Comparison of ENCODE assay signal across 8 mouse cellular contexts in the genomic region with DNA sequence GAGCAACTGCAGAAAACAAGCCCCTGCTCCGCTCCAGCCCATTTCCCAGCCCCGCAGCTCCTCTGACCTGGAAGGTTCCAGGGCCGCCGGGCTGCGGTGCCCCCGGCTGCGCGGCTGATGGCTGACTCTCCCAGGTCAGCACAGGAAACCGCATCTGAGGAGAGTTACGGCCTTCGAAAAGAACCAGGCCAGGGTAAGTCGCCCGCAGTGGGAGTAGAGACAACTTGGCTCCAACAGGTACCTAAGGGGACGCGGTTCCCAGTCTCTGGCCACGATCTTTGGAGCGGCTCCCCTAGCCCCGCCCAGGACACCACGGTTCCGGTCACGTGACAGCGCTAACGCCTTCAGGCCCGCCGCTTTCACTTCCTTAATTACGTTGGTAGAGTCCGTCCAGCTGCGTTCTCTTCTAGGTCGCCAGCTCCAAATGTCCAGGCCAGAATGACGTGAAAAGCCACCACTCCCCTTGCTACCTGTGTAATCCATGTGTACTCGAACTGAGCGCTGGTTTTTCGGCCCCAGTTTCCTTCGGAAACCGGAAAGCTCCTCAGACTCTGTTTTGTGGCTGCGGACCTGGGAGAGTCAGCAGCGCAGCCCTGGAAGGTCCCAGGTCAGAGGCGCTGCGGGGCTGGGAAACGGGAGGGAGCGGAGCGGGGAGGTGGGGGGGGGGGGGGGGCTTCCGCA. TPM values are rescaled to one million over a fixed set of nuclear protein-coding genes. Genes with fewer than 3 reads are reported as not detected.
DNase-seq lines count a peak whose midpoint lies in the region; ATAC-seq and TF ChIP-seq lines count a peak whose summit lies in the region.
"Not testable (repeated sequence)": the region's sequence is repeated elsewhere in the genome, so short reads cannot be mapped to it uniquely, and the experiment has no call there.

A gene (minus strand): TSS at position 300 of the 681 bp plus-strand sequence.
A gene (plus strand): TSS at position 353 of the 681 bp plus-strand sequence.

- H3K27ac ChIP-seq in heart, embryonic 12.5 days (ENCODE audit: poor library complexity, severe bottlenecking), result peak within 1 kb of the TSS; percentile 90
- H3K27ac ChIP-seq in kidney, embryonic 15.5 days, result peak within 1 kb of the TSS; percentile 89
- not testable (repeated sequence) for H3K27ac ChIP-seq in midbrain, postnatal 0 days (ENCODE audit: low read depth, low read length)

- under 1% methylated on average over 30 of the region's 43 CpGs for WGBS in heart, embryonic 12.5 days
- 1% methylated on average over 30 of the region's 43 CpGs for WGBS in kidney, embryonic 15.5 days
- under 1% methylated on average over 27 of the region's 43 CpGs for WGBS in midbrain, postnatal 0 days

- H3K36me3 ChIP-seq in C2C12 (ENCODE audit: control insufficient read depth, insufficient read depth); midbrain, postnatal 0 days (ENCODE audit: insufficient read depth, low read length): not testable (repeated sequence)
- peaks cover 20% of the 10 kb centered on the region for H3K36me3 ChIP-seq in erythroblast, embryonic 14.5 days (ENCODE audit: control insufficient read depth)
- H3K36me3 ChIP-seq in heart, embryonic 12.5 days, result peaks cover 19% of the 10 kb centered on the region
- peaks cover 11% of the 10 kb centered on the region for H3K36me3 ChIP-seq in kidney, embryonic 15.5 days

- H3K9me3 ChIP-seq in erythroblast, embryonic 14.5 days (ENCODE audit: control insufficient read depth, low read length), result peaks cover 11% of the 10 kb centered on the region
- H3K9me3 ChIP-seq in heart, embryonic 12.5 days (replicated peaks); kidney, embryonic 15.5 days (replicated peaks); midbrain, postnatal 0 days (ENCODE audit: low read length): not testable (repeated sequence)

- H3K4me3 ChIP-seq in C2C12 (ENCODE audit: insufficient read depth, poor library complexity, severe bottlenecking), result peak within 1 kb of the TSS; percentile 48
- H3K4me3 ChIP-seq in erythroblast, embryonic 14.5 days (replicated peaks), result peak within 1 kb of the TSS; percentile 67
- peak within 1 kb of the TSS; percentile 76 for H3K4me3 ChIP-seq in heart, embryonic 12.5 days
- H3K4me3 ChIP-seq in kidney, embryonic 15.5 days (replicated peaks), result peak within 1 kb of the TSS; percentile 59
- H3K4me3 ChIP-seq in midbrain, postnatal 0 days (ENCODE audit: low read depth, low read length), result peak within 1 kb of the TSS; percentile 53

- peak within 1 kb of the TSS; percentile 79 for H3K9ac ChIP-seq in heart, embryonic 12.5 days
- H3K9ac ChIP-seq in kidney, embryonic 15.5 days, result peak within 1 kb of the TSS; percentile 59
- H3K9ac ChIP-seq in midbrain, postnatal 0 days (replicated peaks; ENCODE audit: low read length, poor library complexity, severe bottlenecking), result peak within 1 kb of the TSS; percentile 42

- not testable (repeated sequence) for H3K27me3 ChIP-seq in C2C12 (ENCODE audit: control insufficient read depth, insufficient read depth, insufficient read length); erythroblast, embryonic 14.5 days (ENCODE audit: control insufficient read depth); heart, embryonic 12.5 days (replicated peaks); kidney, embryonic 15.5 days; midbrain, postnatal 0 days (ENCODE audit: insufficient read depth, low read length)

- H3ac ChIP-seq in C2C12 (ENCODE audit: control insufficient read depth, insufficient read length, low read depth), result peak within 1 kb of the TSS; percentile 67

- not testable (repeated sequence) for H3K79me3 ChIP-seq in C2C12 (ENCODE audit: low read depth)

- DNase-seq in brain, adult 2 months (ENCODE audit: low read depth, low spot score), result peak; percentile 45
- peak; percentile 59 for DNase-seq in liver
- peak; percentile 30 for DNase-seq in midbrain, postnatal 0 days (ENCODE audit: low spot score)
- peak; percentile 23 to 24 for DNase-seq in spleen, postnatal 36 days (ENCODE audit: low spot score in 2 of 2)

- ATAC-seq in heart, embryonic 12.5 days (ENCODE audit: insufficient number of reproducible peaks, low FRiP score), result peak; percentile 99
- peak; percentile 99 for ATAC-seq in kidney, embryonic 15.5 days (replicated peaks; ENCODE audit: low FRiP score)
- peak; percentile 95 for ATAC-seq in midbrain, postnatal 0 days (ENCODE audit: low FRiP score)

- peaks cover 33% of the 10 kb centered on the region for H3K79me2 ChIP-seq in C2C12 (ENCODE audit: control insufficient read depth, insufficient read depth)

- not testable (repeated sequence) for TF ChIP-seq CTCF in C2C12 (IDR thresholded peaks at IDR 0.05; ENCODE audit: control insufficient read depth, insufficient read depth, insufficient read length); midbrain, postnatal 0 days (IDR thresholded peaks at IDR 0.05)

- H3K4me2 ChIP-seq in heart, embryonic 12.5 days, result peak within 1 kb of the TSS; percentile 74
- peak within 1 kb of the TSS; percentile 61 for H3K4me2 ChIP-seq in kidney, embryonic 15.5 days
- H3K4me2 ChIP-seq in midbrain, postnatal 0 days (ENCODE audit: low read depth, low read length, poor library complexity, severe bottlenecking), result peak within 1 kb of the TSS; percentile 48

- peaks cover 21% of the 10 kb centered on the region for H3K4me1 ChIP-seq in erythroblast, embryonic 14.5 days (ENCODE audit: control insufficient read depth)
- peaks cover 17% of the 10 kb centered on the region for H3K4me1 ChIP-seq in heart, embryonic 12.5 days (replicated peaks)
- H3K4me1 ChIP-seq in kidney, embryonic 15.5 days, result peaks cover 14% of the 10 kb centered on the region
- H3K4me1 ChIP-seq in midbrain, postnatal 0 days (ENCODE audit: insufficient read depth, low read length), result not testable (repeated sequence)

RNA-seq across cellular contexts. Expression of the first gene that starts in this region (rescaled TPM):
- 1.8 TPM for polyA plus RNA-seq in C2C12 (2012; fragmentation: generic; extraction: Trizol)
- 0.03 and 0.07 TPM in 2 replicates for polyA plus RNA-seq in erythroblast, embryonic 14.5 days (2012)
- polyA plus RNA-seq in heart, embryonic 12.5 days (2016; fragmentation: Nextera tagmentation; extraction: Ambion mirVana), result 8.3 and 8.7 TPM in 2 replicates
- 13.2 and 13.6 TPM in 2 replicates for polyA plus RNA-seq in kidney, embryonic 15.5 days (2015; fragmentation: Nextera tagmentation; extraction: Ambion mirVana)
- total RNA-seq in midbrain, postnatal 0 days (2014; rRNA removed), result 5.9 and 7.9 TPM in 2 replicates
- polyA plus RNA-seq in midbrain, postnatal 0 days (2015; fragmentation: Nextera tagmentation; extraction: Ambion mirVana), result 7.6 and 8.0 TPM in 2 replicates

RNA-seq across cellular contexts. Expression of the second gene that starts in this region (rescaled TPM):
- polyA plus RNA-seq in C2C12 (2012; fragmentation: generic; extraction: Trizol), result 0.78 TPM
- polyA plus RNA-seq in erythroblast, embryonic 14.5 days (2012), result not detected in 2 replicates
- polyA plus RNA-seq in heart, embryonic 12.5 days (2016; fragmentation: Nextera tagmentation; extraction: Ambion mirVana), result 7.3 and 7.6 TPM in 2 replicates
- polyA plus RNA-seq in kidney, embryonic 15.5 days (2015; fragmentation: Nextera tagmentation; extraction: Ambion mirVana), result 7.9 and 8.8 TPM in 2 replicates
- total RNA-seq in midbrain, postnatal 0 days (2014; rRNA removed), result 7.2 and 10.2 TPM in 2 replicates
- 5.8 and 7.7 TPM in 2 replicates for polyA plus RNA-seq in midbrain, postnatal 0 days (2015; fragmentation: Nextera tagmentation; extraction: Ambion mirVana)
